Mouse (Mus musculus) erythroblast, embryonic 14.5 days (primary cell): ENCODE data around the gene Pkig.

Experiments used
- GATA1 ChIP-seq: IDR thresholded peaks from 2 replicates; pipeline ENCODE4 v1.6.1; 2012; ENCODE audit warnings: low read length, inconsistent platforms, mixed read lengths
- TAL1 ChIP-seq: IDR thresholded peaks from 3 replicates; pipeline ENCODE4 v1.6.1; 2012; ENCODE audit warnings: low read length, inconsistent platforms, mixed read lengths

DNA sequence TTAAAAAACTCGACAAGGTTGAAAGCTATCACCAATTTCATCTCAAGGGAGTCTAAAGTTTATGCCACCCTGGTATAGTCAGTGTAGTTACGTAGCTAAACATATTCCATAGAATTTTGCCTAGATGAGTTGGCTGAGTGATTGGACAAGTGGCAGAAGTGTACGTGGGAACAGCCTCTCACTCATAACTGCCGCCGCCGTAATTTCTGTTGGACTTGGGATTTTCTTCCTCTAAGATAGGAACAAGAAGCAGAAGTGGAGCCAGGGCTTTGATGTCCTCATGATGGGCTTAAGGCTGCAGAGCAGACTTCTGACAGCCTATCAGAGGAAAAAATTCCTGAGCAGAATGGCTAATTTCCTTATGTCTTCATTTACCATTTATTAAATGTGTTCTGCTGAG is 17.5 kb downstream of the Pkig start:
- no peak for TF ChIP-seq GATA1
- TF ChIP-seq TAL1 = no peak
